Mouse (Mus musculus): ENCODE data around the gene Vgll4.

Vgll4 gene

DNA sequence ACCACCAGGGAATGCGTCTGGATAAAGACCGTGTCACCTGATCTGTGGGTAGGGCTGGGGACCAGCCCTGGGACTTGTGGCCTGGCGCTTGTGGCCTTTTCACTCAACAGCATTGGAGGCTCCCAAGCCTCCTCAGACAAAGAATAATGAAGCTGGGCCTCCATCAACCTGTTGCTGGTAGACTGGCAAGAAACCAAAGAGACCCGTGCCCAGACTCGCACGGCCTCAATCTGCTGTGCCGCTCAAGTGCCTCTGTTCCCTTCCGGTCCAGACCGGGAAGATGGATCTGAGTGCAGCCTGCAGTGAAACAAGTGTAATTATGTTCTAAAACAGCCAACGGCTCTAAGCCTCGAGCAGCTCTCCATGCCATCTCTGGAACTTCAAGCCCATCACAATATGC lies 52.7 kb downstream of the Vgll4 start:
- DNase-seq, result no peak

DNA sequence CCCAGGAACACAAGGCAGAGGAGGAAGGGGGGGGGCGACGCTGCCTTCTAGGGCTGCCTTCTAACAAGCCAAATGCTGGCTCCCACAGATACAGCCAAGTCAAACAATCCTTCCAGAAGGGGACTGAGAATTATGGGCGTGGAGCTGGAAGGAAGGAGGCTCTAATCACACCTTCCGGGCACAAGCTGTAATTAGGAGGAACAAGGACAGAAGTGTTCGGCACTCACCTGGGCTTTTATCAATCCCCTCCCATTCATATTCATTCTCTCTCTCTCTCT lies 53.1 kb downstream of the Vgll4 start:
- no peak for DNase-seq

DNA sequence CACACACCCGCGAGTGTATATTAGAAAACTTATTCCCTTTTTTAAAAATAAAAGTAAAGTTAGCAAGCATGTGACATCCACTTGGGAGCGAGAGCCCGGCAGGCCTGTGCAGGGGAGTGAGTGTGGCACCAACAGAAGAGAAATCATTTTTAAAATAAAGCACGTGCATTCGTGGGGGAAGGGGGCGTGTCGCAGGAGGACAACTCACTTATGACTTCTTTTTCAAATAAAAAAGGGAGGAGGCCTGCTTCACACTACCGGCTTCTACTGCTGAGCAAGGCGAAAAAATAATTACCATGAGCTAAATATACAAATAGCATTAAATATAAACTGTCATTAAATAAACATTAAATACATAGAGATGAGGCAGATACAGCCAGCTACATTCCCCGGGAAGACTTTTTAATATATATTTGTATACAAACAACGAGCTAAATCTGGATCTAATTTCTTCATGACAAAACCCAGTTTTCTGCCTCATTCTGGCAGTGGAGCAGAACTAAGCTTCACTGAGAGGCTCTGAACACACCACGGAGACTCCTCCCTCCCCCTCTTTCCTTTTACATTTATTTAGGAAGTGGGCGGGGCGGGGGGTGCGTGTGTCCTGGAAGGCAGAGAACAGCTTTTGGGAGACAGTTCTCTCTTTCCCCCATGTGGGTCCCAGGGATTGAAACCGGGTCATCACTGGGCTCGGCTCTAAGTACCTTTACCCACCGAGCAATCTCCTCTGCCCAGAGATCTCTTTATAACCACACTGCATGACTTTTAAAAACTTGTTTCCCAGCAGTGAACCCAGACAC lies 53.7 kb downstream of the Vgll4 start:
- DNase-seq, result peak in 1 of 2 experiments; percentile 38

DNA sequence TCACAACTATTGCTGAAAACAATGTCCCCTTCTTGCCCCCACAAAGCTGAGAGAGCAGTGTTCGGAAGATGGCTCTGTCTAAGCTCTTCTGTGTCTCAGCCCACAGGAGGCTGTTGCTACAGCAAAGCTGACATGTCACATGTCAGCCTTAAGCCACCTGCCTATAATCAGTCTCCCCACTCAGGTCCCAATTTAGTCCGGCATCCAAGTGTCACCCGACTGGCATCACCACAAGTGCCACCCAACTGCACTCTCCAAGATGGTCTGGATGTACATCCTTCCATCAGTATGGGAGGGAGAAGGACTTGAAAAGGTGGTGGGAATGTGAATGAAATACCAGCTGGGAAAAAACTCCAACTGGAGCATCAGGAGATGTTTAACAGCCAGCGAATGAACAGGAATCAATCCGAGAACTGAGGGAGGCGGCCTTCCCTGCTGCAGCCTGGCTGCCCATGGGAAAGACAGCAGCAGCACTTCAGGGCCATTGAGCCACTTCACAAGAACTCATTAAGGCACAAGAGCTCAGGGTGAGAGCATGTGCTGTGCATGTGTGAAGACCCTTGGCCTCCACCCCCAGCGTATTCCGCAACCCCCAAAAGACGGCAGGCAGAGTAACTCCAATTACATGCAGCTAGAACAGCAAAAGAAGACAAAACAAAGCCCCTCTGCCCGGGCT lies 55.6 kb downstream of the Vgll4 start:
- DNase-seq, result no peak

DNA sequence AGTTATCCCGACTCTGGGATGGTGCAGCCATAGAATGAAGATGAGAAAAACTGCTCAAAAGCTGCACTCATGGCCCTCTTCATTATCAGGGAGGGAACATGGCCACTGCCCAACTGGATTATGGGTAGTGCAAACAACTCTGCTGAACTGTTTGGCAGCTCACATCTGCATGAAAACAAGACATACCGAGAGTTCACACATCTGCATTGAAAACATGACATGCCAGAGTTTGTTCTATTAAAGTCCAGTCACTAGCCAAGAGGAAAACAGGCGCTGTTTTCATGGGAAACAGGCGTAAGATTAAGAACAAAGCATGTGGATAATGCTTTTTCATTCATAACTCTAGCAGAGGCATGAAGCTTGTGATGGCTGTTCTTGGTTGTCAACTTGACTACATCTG lies 56.7 kb downstream of the Vgll4 start:
- no peak for DNase-seq

DNA sequence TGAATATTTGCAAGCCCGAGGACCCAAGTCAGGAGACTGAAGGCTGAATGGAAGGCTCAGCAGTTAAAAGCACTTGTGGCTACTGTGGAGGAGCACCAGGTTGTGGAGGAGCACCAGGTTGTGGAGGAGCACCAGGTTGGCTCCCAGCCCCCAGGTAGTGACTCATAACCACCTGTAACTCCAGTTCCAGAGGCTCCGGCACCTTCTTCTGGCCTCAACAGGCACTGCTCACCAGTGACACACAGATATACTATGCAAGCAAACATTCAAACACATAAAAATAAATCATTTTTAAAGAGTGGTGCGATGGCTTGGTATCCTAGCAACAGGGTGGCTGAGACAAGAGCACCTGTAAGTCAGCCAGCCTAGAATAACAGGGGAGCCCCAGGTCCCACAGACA lies 58.3 kb downstream of the Vgll4 start:
- DNase-seq, result no peak

DNA sequence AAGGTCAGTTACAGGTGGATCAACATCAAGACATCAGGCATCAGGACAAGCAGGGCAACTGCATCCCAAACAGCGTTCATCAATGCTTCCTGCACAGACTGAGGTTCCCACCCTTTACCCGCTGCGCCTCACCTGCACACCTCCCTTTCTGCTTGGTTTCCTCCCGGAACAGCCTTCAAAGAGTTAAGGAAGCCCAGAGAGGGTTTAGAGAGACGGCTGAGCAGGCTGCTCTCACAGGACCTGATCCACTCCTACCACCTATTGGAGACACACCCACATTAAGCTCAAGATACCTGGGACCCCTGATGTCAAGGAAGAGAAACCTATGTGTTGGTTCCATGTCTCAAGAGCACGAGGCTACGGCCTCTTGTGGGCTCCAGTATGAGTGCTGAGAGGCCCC lies 60.0 kb downstream of the Vgll4 start:
- DNase-seq, result no peak

DNA sequence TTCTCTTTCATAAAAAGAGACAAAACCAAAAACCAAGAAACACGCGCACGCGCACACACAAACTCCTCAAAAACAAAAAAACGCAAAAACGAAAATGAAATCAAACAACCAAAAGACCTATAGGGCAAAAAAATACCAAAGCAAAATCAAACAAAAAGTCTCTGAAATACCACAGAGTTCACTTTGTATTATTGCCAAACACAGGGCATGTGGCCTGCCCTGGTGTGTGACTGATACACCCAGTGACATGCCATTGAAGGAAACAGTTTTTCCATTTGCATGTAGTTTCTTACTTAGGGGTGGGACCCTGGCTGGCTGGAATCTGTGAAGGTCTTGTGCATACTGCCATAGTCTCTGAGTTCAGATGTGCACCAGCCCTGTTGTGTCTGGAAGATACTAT lies 62.3 kb downstream of the Vgll4 start:
- DNase-seq, result no peak

DNA sequence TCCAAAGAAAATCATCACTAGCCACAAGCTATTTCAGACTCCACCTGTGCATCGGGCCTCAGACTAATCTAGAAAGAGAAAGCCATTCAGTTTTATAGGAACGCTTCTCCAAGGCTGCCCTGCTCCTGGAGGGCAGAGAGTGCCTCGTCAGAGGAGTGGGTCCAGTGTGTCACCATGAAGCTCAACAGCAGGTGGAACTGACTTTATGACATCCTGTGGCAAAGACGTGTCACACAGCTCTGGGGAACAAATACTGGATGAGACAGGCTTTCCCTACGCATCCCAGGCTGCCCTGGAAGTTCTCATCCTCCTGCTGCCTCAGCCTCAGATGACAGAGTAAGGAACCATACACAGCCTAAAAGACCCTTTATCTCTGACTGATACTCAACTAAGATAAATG lies 63.6 kb downstream of the Vgll4 start:
- DNase-seq, result no peak

DNA sequence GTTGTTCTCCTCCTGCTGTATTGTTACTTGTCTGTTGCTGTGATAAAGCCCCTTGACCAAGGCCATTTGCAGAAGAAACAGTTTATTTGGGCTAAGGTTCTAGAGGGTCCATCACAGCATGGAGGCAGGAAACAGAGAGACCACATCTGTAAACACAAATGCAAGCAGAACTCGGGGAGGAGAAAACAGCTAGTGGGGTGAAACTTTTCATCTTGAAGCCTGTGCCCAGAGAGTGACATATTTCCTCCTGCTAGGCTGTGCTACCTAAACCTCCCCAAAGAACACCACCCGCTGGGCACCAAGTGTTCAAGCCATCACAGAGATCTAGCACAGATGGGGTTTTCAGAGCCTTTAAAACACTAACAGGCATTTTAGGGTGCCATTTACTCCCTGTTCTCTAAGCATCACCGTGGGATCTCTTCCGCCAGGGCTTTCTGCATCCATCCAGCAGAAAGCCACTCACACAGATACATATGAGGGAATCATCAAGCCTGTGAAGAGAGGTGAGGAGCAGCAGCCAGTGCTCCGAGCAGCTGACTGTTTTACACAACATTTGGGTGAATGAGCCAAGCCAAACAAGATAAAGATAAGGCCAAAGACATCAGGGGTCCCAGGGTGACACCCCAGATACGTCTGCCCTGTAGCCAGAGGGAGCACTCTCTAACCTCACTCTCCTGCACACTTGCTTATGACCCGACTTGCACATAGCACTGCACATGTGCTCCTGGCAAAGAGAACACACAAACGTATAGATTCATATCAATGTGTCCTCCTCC lies 64.4 kb downstream of the Vgll4 start:
- no peak for DNase-seq

DNA sequence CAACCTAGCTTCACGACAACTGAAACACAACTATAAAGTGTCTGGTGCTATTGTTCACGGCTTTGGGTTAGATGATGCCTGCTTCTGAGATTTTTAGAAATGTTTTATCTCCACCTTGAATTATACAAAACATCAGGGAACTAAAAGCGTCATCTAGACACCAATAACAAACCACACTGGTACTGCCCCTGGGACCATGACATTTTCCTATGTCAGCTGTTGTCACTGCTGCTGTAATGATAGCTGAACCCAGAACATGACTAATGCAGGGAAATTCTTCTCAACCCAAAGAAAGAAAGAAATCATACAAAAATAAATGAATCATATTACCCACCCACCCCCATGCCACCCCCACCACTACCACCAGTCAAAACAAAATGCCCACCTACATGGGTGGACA lies 65.0 kb downstream of the Vgll4 start:
- no peak for DNase-seq

DNA sequence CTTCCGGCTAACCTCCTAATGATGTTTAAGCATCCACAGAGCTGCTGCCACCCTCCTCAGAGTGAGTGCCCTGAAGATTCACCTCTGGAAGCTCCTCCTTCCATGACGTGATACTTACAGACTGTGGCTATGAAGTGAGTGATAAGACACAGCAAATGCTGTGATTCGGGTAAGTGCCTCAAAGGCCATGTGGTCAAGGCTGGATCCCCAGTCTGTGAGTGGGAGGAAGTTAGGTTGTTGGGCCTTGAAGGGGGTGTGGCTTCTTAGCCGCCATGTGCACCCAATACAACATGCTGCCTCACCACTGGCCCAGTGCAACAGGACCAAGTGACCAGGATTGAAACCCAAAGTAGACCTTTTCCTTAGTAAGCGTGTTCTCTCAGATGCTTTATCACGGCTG lies 65.6 kb downstream of the Vgll4 start:
- no peak for DNase-seq

DNA sequence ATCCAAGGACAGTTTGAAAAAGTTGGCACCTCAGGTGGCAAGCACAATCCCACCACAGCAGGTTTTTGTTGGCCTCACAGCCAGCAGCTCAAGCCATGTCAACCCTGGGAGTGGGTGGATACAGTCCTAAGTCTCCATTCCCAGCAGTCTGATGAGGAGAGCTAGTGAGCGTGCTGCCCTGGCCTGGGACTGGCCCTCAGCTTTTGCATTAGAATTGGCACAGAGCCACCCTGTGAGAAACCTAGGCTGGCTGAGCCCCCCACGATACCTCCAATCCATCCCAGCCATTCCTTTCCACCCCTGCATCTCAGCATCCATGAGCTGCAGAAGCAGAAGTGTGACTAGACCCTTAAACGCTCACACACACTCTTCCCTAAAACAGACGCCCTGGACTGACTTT lies 67.9 kb downstream of the Vgll4 start:
- no peak for DNase-seq

DNA sequence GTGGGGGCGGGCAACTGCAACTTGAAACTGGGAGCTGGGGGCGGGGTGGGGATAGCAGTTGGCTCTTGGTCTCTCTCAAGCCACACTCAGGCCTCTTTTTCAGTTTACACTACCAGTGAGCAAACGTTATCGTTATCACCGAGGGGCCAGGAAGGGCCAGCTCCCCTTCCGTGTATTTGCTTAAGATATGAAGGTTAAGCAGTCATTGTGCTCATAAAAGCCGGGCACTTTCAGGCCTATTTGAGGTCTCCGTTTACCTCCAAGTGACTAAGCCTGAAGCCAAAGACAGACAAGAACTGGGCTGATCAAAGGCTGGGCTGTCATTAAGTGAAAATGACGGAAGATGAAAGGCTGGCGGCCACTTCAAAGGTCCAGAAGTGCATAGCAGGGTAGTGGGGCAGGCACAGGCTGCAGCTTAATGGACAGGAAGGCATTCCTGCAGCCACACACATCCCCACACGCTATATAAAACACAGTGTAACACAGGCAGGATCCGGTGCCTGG lies 68.4 kb downstream of the Vgll4 start:
- no peak for DNase-seq

DNA sequence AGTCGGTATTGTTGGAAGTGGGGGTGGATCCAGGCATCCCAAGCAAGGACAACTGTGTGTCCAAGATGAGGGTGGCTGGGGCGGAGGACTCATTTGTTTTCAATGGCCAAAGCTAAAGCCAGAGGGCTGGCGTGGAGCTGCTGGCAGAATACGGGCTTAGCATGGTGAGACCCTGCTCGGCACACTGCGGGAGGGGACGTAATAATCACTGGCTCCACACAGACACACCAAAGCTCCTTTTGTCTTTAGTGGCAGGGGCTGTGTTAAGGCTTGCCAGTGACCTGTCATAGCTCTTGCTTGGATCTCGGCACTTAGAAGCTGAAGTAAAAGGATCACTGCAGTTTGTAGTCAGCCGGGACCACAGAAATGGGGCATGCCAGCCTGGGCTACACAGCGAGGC lies 69.6 kb downstream of the Vgll4 start:
- DNase-seq, result no peak

DNA sequence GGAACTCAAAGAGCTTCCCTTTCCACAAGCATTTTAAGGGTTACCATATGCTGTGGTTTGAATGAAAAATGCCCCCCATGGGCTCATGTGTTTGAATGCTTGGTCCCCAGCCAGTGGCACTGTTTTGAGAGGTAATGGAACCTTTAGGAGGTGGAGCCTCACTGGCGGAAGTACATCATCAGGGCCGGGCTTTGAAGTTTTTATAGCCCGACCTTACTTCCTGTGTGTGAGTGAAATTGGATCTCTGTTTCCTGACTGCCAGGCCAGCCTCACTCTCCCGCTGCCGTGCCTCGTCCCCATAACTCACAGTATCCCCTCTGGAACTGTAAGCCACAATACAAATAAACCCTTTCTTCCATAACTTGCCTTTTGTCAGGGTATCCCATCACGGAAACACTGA lies 70.1 kb downstream of the Vgll4 start:
- no peak for DNase-seq

DNA sequence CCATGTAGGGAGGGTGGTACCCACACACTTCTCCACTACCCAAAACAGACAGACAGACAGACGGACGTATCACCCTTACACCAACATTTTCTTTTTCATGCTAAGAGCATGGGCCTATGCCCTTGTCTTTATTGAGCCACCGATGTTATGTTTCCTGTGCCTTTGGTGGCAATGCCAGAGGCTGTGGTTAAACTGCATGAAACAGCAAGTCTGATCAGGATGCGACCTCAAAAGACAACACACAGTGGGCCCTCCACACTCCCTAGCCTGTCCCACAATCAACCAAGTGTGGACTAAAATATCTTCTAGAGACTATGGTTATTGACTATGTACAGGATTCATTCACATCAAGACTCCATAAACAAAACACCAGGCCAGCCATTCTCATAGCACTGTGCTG lies 70.8 kb downstream of the Vgll4 start:
- no peak for DNase-seq

DNA sequence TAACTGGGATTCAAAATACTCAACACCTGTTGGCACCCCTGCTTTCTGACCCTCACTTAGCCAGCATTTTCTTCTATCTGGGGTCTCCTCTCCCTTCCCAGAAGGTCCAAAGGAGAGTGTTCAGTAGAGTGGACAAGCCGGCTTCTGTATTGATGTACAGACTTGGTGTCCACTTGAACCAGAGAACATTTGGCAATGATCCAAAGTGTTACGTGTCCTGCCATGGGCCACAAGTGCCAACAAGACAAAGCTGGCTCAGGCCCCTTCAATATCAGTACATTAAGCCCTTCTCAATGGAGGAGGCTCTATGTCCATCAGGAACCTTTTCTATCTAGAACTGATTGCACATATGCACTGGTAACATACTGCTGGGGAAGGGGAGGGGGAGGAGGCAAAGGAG lies 73.5 kb downstream of the Vgll4 start:
- DNase-seq, result no peak

DNA sequence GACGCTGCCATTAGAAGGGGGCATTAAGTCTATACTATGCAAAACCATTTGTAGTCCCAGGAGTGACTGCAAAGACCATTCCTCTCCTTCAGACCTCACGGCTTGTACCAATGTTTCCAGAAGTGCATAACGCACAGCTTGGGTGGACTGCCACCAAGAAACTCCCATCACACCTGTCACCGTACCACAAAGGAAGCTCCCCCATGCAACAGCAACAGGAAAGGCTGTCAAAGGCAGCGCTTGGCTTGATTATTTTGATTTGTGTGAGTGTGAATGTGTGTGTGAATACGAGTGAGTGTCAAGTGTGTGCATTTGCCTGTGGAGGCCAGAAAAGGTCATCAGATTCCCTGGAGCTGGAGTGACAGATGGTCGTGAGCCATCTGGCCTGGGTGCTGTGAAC lies 74.6 kb downstream of the Vgll4 start:
- no peak for DNase-seq

DNA sequence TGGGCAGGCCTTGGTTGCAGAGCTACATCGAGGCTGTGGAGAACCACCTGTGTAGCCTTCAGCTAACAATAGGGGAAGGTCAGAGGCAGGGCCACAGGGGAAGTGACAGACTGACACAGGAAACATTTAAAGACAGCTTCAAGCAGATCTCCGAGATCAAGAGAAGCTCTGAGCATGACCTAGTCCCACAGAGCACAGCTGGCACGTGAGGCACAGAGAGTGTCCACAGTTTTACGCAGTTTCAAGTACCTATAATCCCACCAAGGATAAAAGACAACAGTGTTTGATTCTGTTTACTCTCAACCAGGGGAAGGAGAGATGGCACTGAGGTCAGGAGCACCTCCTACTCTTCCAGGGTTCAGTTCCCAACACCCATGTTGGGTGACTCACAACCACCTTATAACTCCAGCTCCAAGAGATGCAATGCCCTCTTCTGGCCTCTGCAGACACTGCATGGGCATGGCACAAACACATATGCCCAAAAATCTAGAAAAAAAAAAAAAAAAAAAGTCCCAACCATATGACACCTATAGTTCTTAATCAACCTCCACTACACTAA lies 75.2 kb downstream of the Vgll4 start:
- DNase-seq, result peak; percentile 63 to 64

DNA sequence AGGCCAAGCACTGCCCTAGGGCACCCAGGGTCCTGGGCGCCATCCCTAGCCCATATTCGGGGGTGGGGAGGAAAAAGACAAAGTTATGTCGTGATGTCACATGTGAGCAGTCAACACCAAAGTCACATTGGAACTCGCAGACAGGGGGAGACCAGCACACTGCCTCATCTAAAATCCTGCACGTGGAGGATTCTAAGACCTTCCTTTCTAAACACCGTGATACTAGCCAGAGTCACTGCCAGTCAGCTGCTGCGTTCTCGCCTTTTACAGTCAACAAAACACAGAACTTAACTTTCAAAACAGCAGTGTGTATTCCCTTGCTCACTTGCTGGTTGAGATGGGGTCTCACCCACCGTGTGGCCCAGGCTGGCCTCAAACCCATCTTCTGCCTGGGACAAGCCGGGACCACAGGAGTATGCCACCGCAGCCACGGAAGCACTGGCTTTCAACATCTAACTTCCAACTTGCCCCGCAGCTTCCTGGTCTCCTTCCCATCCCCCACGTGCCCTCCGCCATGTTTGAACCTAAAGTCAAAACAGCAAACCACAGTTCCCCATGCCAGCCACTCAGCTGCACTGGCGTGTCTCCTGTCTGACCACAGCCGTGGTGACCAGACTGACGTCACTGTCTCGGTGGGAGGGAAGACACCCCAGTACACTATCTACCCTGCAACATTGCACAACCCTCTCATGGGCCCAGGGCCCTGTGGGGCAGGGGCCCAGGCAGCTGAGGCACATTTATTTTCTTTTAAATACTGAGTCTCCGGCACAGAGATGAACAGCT lies 76.2 kb downstream of the Vgll4 start:
- peak; percentile 87 to 89 for DNase-seq

DNA sequence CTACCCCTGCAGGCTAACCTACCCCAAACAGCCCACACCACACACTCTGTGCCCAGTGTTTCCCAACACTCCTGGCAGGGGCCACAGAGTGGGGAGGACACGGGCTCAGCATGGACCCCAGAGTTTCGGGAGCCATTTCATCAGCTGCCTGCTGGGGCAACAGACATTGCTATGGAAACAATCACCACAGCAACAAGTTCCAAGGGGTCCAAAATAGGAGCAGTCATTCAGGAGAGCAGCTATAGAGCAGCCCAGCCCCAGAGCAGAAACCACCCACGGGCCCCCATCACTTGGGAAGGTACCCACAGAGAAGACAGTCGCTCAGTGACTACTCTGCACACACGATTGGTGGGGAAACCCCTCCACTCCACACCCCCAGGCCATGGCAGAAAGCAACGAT lies 77.4 kb downstream of the Vgll4 start:
- DNase-seq, result peak; percentile 41 to 46

DNA sequence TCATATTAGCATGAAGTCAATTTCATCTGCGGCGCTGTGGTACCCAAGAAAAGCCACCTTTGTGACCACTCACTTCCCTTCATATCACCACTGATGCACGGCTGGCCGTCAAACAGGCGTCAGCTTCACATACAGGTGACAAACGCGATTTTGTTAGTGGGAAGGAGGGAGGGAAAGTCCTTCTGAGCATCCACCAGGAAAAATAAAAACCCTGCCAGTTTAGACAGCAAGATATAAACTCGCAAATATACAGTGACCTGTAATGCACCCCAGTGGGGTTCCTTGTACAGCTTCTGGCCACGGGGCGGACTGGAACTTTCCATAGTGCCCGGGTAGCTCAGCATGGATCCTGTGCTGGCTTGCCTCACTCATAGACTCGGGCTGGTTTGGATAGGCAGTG lies 78.0 kb downstream of the Vgll4 start:
- no peak for DNase-seq
